Mouse (Mus musculus): ENCODE measurements at regions not wholly inside any gene's neighbourhood (a gene's known extent, or its start where the extent isn't known, plus 50 kb on each side); places are given as distances from the start of the nearest gene placed in this dataset.

- no peak overlapping the region for H3K4me3 ChIP-seq
- no peaks in the 10 kb centered on the region for H3K27me3 ChIP-seq (replicated peaks)
- no peak overlapping the region for H3K27ac ChIP-seq (ENCODE audit: poor library complexity, severe bottlenecking)
- no peaks in the 10 kb centered on the region for H3K36me3 ChIP-seq
- peaks cover 14% of the 10 kb centered on the region for H3K4me1 ChIP-seq (replicated peaks)
- H3K9me3 ChIP-seq (replicated peaks): peaks cover 11% of the 10 kb centered on the region; the same call in 1 of the 2 replicates
- no peak for ATAC-seq (ENCODE audit: insufficient number of reproducible peaks, low FRiP score)
- H3K9ac ChIP-seq: no peak overlapping the region
- H3K4me2 ChIP-seq: no peak overlapping the region
- WGBS: 78% methylated on average over 1 of the region's 1 CpGs
Measured at GRCm38 (mm10) chr14:76222320-76222626, 111.6 kb downstream of the Nufip1 start.

- Histone ChIP-seq H3K4me1 (replicated peaks) (peaks cover 14% of the 10 kb centered on the region), H3K9ac (no peak overlapping the region), H3K27me3 (replicated peaks) (no peaks in the 10 kb centered on the region), H3K9me3 (replicated peaks) (0 out of 2 replicates have a peak, but pooled peaks cover 5% of the 10 kb centered on the region), H3K4me3 (no peak overlapping the region), H3K4me2 (no peak overlapping the region), H3K27ac (ENCODE audit: poor library complexity, severe bottlenecking) (no peak overlapping the region), H3K36me3 (no peaks in the 10 kb centered on the region)
- ATAC-seq (ENCODE audit: insufficient number of reproducible peaks, low FRiP score): no peak
- 69% methylated on average over 8 of the region's 8 CpGs for WGBS
Measured at GRCm38 (mm10) chr14:76223036-76223650, 112.5 kb downstream of the Nufip1 start.

GRCm38 (mm10) chr14:76223903-76224302, 113.2 kb downstream of the Nufip1 start:
- WGBS: 89% methylated on average over 2 of the region's 2 CpGs
- peaks cover 14% of the 10 kb centered on the region for H3K4me1 ChIP-seq (replicated peaks)
- ATAC-seq (ENCODE audit: insufficient number of reproducible peaks, low FRiP score): no peak
- H3K27me3 ChIP-seq (replicated peaks): no peaks in the 10 kb centered on the region
- H3K4me3 ChIP-seq: no peak overlapping the region
- H3K4me2 ChIP-seq: no peak overlapping the region
- no peaks in the 10 kb centered on the region for H3K36me3 ChIP-seq
- H3K9me3 ChIP-seq (replicated peaks): no peaks in the 10 kb centered on the region
- H3K27ac ChIP-seq (ENCODE audit: poor library complexity, severe bottlenecking): no peak overlapping the region
- H3K9ac ChIP-seq: no peak overlapping the region

- H3K9me3 ChIP-seq (replicated peaks): no peaks in the 10 kb centered on the region
- 78% methylated on average over 12 of the region's 12 CpGs for WGBS
- no peak for ATAC-seq (ENCODE audit: insufficient number of reproducible peaks, low FRiP score)
- H3K4me3 ChIP-seq: no peak overlapping the region
- H3K27me3 ChIP-seq (replicated peaks): no peaks in the 10 kb centered on the region
- peaks cover 19% of the 10 kb centered on the region for H3K4me1 ChIP-seq (replicated peaks)
- no peak overlapping the region for H3K4me2 ChIP-seq
- no peak overlapping the region for H3K27ac ChIP-seq (ENCODE audit: poor library complexity, severe bottlenecking)
- H3K9ac ChIP-seq: no peak overlapping the region
- H3K36me3 ChIP-seq: no peaks in the 10 kb centered on the region
Measured at GRCm38 (mm10) chr14:76225532-76225931, 114.8 kb downstream of the Nufip1 start.

GRCm38 (mm10) chr14:76226621-76227297, 116.1 kb downstream of the Nufip1 start:
- Histone ChIP-seq H3K27me3 (replicated peaks) (no peaks in the 10 kb centered on the region), H3K9me3 (replicated peaks) (no peaks in the 10 kb centered on the region), H3K27ac (ENCODE audit: poor library complexity, severe bottlenecking) (no peak overlapping the region), H3K9ac (no peak overlapping the region), H3K36me3 (no peaks in the 10 kb centered on the region), H3K4me1 (replicated peaks) (peaks cover 19% of the 10 kb centered on the region), H3K4me2 (no peak overlapping the region), H3K4me3 (no peak overlapping the region)
- WGBS: 48% methylated on average over 4 of the region's 4 CpGs
- no peak for ATAC-seq (ENCODE audit: insufficient number of reproducible peaks, low FRiP score)

GRCm38 (mm10) chr14:76228968-76229555, 118.4 kb downstream of the Nufip1 start:
- H3K9ac ChIP-seq: no peak overlapping the region
- ATAC-seq (ENCODE audit: insufficient number of reproducible peaks, low FRiP score): no peak
- H3K4me3 ChIP-seq: no peak overlapping the region
- 36% methylated on average over 9 of the region's 9 CpGs for WGBS
- H3K36me3 ChIP-seq: no peaks in the 10 kb centered on the region
- H3K27ac ChIP-seq (ENCODE audit: poor library complexity, severe bottlenecking): no peak overlapping the region
- peaks cover 11% of the 10 kb centered on the region for H3K4me1 ChIP-seq (replicated peaks)
- H3K4me2 ChIP-seq: no peak overlapping the region
- no peaks in the 10 kb centered on the region for H3K9me3 ChIP-seq (replicated peaks)
- no peaks in the 10 kb centered on the region for H3K27me3 ChIP-seq (replicated peaks)

GRCm38 (mm10) chr14:76239856-76240493, 129.3 kb downstream of the Nufip1 start:
- Histone ChIP-seq H3K9ac (no peak overlapping the region), H3K4me2 (no peak overlapping the region), H3K4me3 (no peak overlapping the region), H3K27me3 (replicated peaks) (no peaks in the 10 kb centered on the region), H3K4me1 (replicated peaks) (peaks cover 18% of the 10 kb centered on the region), H3K27ac (ENCODE audit: poor library complexity, severe bottlenecking) (no peak overlapping the region), H3K9me3 (replicated peaks) (no peaks in the 10 kb centered on the region), H3K36me3 (no peaks in the 10 kb centered on the region)
- ATAC-seq (ENCODE audit: insufficient number of reproducible peaks, low FRiP score): no peak
- WGBS: 79% methylated on average over 14 of the region's 14 CpGs

GRCm38 (mm10) chr14:76243581-76244337, 133.1 kb downstream of the Nufip1 start:
- peak; percentile 53; the same call in 1 of the 2 replicates for ATAC-seq (ENCODE audit: insufficient number of reproducible peaks, low FRiP score)
- no peak overlapping the region; the same call in 1 of the 2 replicates for H3K4me2 ChIP-seq
- H3K27ac ChIP-seq (ENCODE audit: poor library complexity, severe bottlenecking): 0 out of 2 replicates have a peak overlapping the region, but pooled peaks have one; percentile 1
- peaks cover 20% of the 10 kb centered on the region for H3K4me1 ChIP-seq (replicated peaks)
- H3K27me3 ChIP-seq (replicated peaks): no peaks in the 10 kb centered on the region
- H3K36me3 ChIP-seq: no peaks in the 10 kb centered on the region
- H3K4me3 ChIP-seq: no peak overlapping the region
- H3K9ac ChIP-seq: no peak overlapping the region
- 57% methylated on average over 14 of the region's 14 CpGs for WGBS
- no peaks in the 10 kb centered on the region for H3K9me3 ChIP-seq (replicated peaks)

- Histone ChIP-seq H3K4me3 (no peak overlapping the region), H3K27me3 (replicated peaks) (no peaks in the 10 kb centered on the region), H3K27ac (ENCODE audit: poor library complexity, severe bottlenecking) (0 out of 2 replicates have a peak overlapping the region, but pooled peaks have one; percentile 1), H3K4me2 (no peak overlapping the region; the same call in 1 of the 2 replicates), H3K9me3 (replicated peaks) (no peaks in the 10 kb centered on the region), H3K36me3 (no peaks in the 10 kb centered on the region), H3K9ac (no peak overlapping the region), H3K4me1 (replicated peaks) (peaks cover 20% of the 10 kb centered on the region)
- WGBS: 33% methylated on average over 18 of the region's 18 CpGs
- ATAC-seq (ENCODE audit: insufficient number of reproducible peaks, low FRiP score): no peak
Measured at GRCm38 (mm10) chr14:76244338-76245062, 133.8 kb downstream of the Nufip1 start.

GRCm38 (mm10) chr14:76245063-76245396, 134.3 kb downstream of the Nufip1 start:
- Histone ChIP-seq H3K36me3 (no peaks in the 10 kb centered on the region), H3K4me1 (replicated peaks) (peaks cover 20% of the 10 kb centered on the region), H3K9me3 (replicated peaks) (no peaks in the 10 kb centered on the region), H3K4me2 (no peak overlapping the region), H3K9ac (no peak overlapping the region), H3K4me3 (no peak overlapping the region), H3K27me3 (replicated peaks) (no peaks in the 10 kb centered on the region), H3K27ac (ENCODE audit: poor library complexity, severe bottlenecking) (no peak overlapping the region)
- ATAC-seq (ENCODE audit: insufficient number of reproducible peaks, low FRiP score): no peak
- 65% methylated on average over 4 of the region's 4 CpGs for WGBS

Measured in heart, embryonic 12.5 days (tissue).